Mouse (Mus musculus) stomach, postnatal 0 days (tissue): Measurements from ENCODE around the gene Dlat. TPM values are rescaled to one million over a fixed set of nuclear protein-coding genes. Genes with fewer than 3 reads are reported as not detected.
A peak's percentile ranks its signal among the peaks of the same experiment; 100 is the strongest.

Source experiments
- ATAC-seq: fragments of 200-750 bp; cut with Nextera tagmentation; 2 replicates; pipeline ENCODE4 v1.8.0; 2017; ENCODE audit not compliant: low FRiP score, low TSS enrichment
- DNase-seq: peaks from one replicate; pipeline ENCODE4 v3.0.0-alpha.2; 2016; ENCODE audit warnings: low spot score
- H3K27ac ChIP-seq: fragments of 300-500 bp; sonication (generic); replicated peaks from 2 replicates; pipeline ENCODE4 v1.5.1; 2014; ENCODE audit warnings: mild to moderate bottlenecking, control low read depth
- H3K27me3 ChIP-seq: fragments of 300-500 bp; sonication (generic); 2 replicates; pipeline ENCODE4 v1.6.1; 2014; ENCODE audit warnings: low read length; ENCODE audit not compliant: control insufficient read depth, insufficient read depth
- H3K36me3 ChIP-seq: fragments of 300-500 bp; sonication (generic); 2 replicates; pipeline ENCODE4 v1.6.1; 2014; ENCODE audit warnings: low read length, mixed read lengths; ENCODE audit not compliant: control insufficient read depth, insufficient read depth
- H3K4me1 ChIP-seq: fragments of 300-500 bp; sonication (generic); replicated peaks from 2 replicates; pipeline ENCODE4 v1.6.1; 2014; ENCODE audit warnings: antibody characterized with exemption; ENCODE audit not compliant: control insufficient read depth, insufficient read depth
- H3K4me2 ChIP-seq: fragments of 300-500 bp; sonication (generic); replicated peaks from 2 replicates; pipeline ENCODE4 v1.6.1; 2014; ENCODE audit warnings: low read depth, mild to moderate bottlenecking, control low read depth, moderate library complexity
- H3K4me3 ChIP-seq: fragments of 300-500 bp; sonication (generic); 2 replicates; pipeline ENCODE4 v1.5.1; 2014; ENCODE audit warnings: low read depth, low read length, control low read depth
- H3K9ac ChIP-seq: fragments of 300-500 bp; sonication (generic); 2 replicates; pipeline ENCODE4 v1.6.1; 2014; ENCODE audit warnings: mild to moderate bottlenecking, low read length, control low read depth, mixed read lengths
- H3K9me3 ChIP-seq: fragments of 300-500 bp; sonication (generic); 2 replicates; pipeline ENCODE4 v1.6.1; 2016; ENCODE audit warnings: low read length; ENCODE audit not compliant: control insufficient read depth
- CTCF ChIP-seq: IDR thresholded peaks from 2 replicates; pipeline ENCODE4 v1.5.1; 2016; ENCODE audit warnings: antibody characterized with exemption, low read depth, mild to moderate bottlenecking, moderate library complexity
- EP300 ChIP-seq: optimal IDR thresholded peaks from 2 replicates; pipeline ENCODE3; 2016; ENCODE audit warnings: antibody characterized with exemption
- WGBS: fragments of 180-500 bp; shearing (Covaris S2); extraction: QIAGEN DNeasy Blood & Tissue Kit; methylation state at CpG from one replicate; pipeline ENCODE4 v1.1.7; 2014; 5-methylcytosine and 5-hydroxymethylcytosine counted together
- polyA plus RNA-seq: library from polyadenylated mRNA; unstranded; fragments of >200 nt; fragmentation: Nextera tagmentation; extraction: Ambion mirVana; gene quantifications from 2 replicates; pipeline ENCODE4 v1.2.1, GENCODE M21; 2015

Gene Dlat
- polyA plus RNA-seq, 1 experiment from 2014 or later: 36.7 TPM

- peak overlapping the region; percentile 76 for H3K4me2 ChIP-seq
- DNase-seq (no peak), ATAC-seq (no peak; the same call in 1 of the 2 replicates)
- H3K27me3 ChIP-seq: no peaks in the 10 kb centered on the region
- peaks cover 11% of the 10 kb centered on the region; the same call in 1 of the 2 replicates for H3K36me3 ChIP-seq
- peak overlapping the region; percentile 91 for H3K27ac ChIP-seq
- peak overlapping the region; percentile 63 for H3K4me3 ChIP-seq
- under 1% methylated on average over 24 of the region's 24 CpGs for WGBS
- TF ChIP-seq CTCF (peak; percentile 62), EP300 (no peak)
- no peaks in the 10 kb centered on the region for H3K9me3 ChIP-seq
- peaks cover 5% of the 10 kb centered on the region for H3K4me1 ChIP-seq
- peak overlapping the region; percentile 86 for H3K9ac ChIP-seq
These were observed 55.6 kb downstream of the Dlat start for GRCm38 (mm10) chr9:50603998-50604324.

GRCm38 (mm10) chr9:50603189-50603997, 56.2 kb downstream of the Dlat start, which contains the start of the genes Sdhd and Timm8b:
Gene Sdhd (minus strand): TSS chr9:50603812.
Gene Timm8b (plus strand): TSS chr9:50603910.
- H3K4me3 ChIP-seq: peak within 1 kb of the TSS; percentile 63
- H3K36me3 ChIP-seq: peaks cover 15% of the 10 kb centered on the region
- TF ChIP-seq EP300: no peak
- peaks cover 5% of the 10 kb centered on the region for H3K4me1 ChIP-seq
- peak within 1 kb of the TSS; percentile 86 for H3K9ac ChIP-seq
- H3K27ac ChIP-seq: peak within 1 kb of the TSS; percentile 91
- H3K9me3 ChIP-seq: no peaks in the 10 kb centered on the region
- under 1% methylated on average over 48 of the region's 48 CpGs for WGBS
- DNase-seq: peak; percentile 94
- ATAC-seq: peak; percentile 97
- peak within 1 kb of the TSS; percentile 76 for H3K4me2 ChIP-seq
- H3K27me3 ChIP-seq: no peaks in the 10 kb centered on the region

- 75% methylated on average over 7 of the region's 7 CpGs for WGBS
- Histone ChIP-seq H3K4me1 (peaks cover 5% of the 10 kb centered on the region), H3K4me2 (peak overlapping the region; percentile 76), H3K27me3 (no peaks in the 10 kb centered on the region), H3K9ac (peak overlapping the region; percentile 70), H3K4me3 (peak overlapping the region; percentile 63), H3K36me3 (peaks cover 15% of the 10 kb centered on the region), H3K9me3 (no peaks in the 10 kb centered on the region), H3K27ac (peak overlapping the region; percentile 53)
- TF ChIP-seq EP300: no peak
- no peak for TF ChIP-seq CTCF
- no peak for ATAC-seq
- no peak for DNase-seq
These were observed 57.3 kb downstream of the Dlat start for GRCm38 (mm10) chr9:50602055-50602845.

GRCm38 (mm10) chr9:50601536-50601935, 58.0 kb downstream of the Dlat start:
- Histone ChIP-seq H3K4me2 (peak overlapping the region; percentile 76), H3K27me3 (no peaks in the 10 kb centered on the region), H3K27ac (no peak overlapping the region), H3K4me3 (no peak overlapping the region), H3K4me1 (peaks cover 5% of the 10 kb centered on the region), H3K9me3 (no peaks in the 10 kb centered on the region), H3K9ac (no peak overlapping the region), H3K36me3 (peaks cover 19% of the 10 kb centered on the region)
- no peak for ATAC-seq
- 58% methylated on average over 6 of the region's 6 CpGs for WGBS
- no peak for TF ChIP-seq EP300
- no peak for DNase-seq

GRCm38 (mm10) chr9:50596973-50597372, 62.6 kb downstream of the Dlat start:
- Histone ChIP-seq H3K9ac (no peak overlapping the region), H3K27ac (no peak overlapping the region), H3K9me3 (no peaks in the 10 kb centered on the region), H3K4me1 (no peaks in the 10 kb centered on the region), H3K36me3 (peaks cover 21% of the 10 kb centered on the region), H3K4me3 (no peak overlapping the region), H3K27me3 (no peaks in the 10 kb centered on the region), H3K4me2 (no peak overlapping the region)
- 91% methylated on average over 8 of the region's 8 CpGs for WGBS
- no peak for ATAC-seq
- TF ChIP-seq EP300: no peak
- no peak for TF ChIP-seq CTCF
- no peak for DNase-seq
